ENCODE assay signal across 9 mouse cellular contexts in genomic region chrX:49479968-49480809, GRCm38 (mm10). TPM values are rescaled to one million over a fixed set of nuclear protein-coding genes. Genes with fewer than 3 reads are reported as not detected.
DNase-seq lines count a peak whose midpoint lies in the region; ATAC-seq and TF ChIP-seq lines count a peak whose summit lies in the region.
"Had no signal": no experiment of that assay in that cellular context is flagged by ENCODE, and none has a peak within 500 bp of the region (broad histone marks: within the 10 kb centered on the region; RNA-seq: fewer than 3 reads in every experiment).

No protein-coding gene starts in this region.

- H3K9ac ChIP-seq in lung, embryonic 15.5 days = no peak overlapping the region
- H3K9ac ChIP-seq in forebrain, embryonic 16.5 days (replicated peaks; ENCODE audit: low read depth, low read length) = no peak overlapping the region; the same call in 1 of the 2 replicates
- H3K9ac ChIP-seq in liver, embryonic 14.5 days (replicated peaks) = no peak overlapping the region
- no peak overlapping the region for H3K9ac ChIP-seq in stomach, postnatal 0 days (ENCODE audit: low read length)

- DNase-seq in lung, postnatal 14 days = no peak
- no peak for DNase-seq in liver, embryonic 14.5 days (ENCODE audit: low read depth in 3 of 3, low spot score in 3 of 3)
- DNase-seq in stomach, postnatal 0 days (ENCODE audit: low spot score) = no peak
- no peak for DNase-seq in spleen, postnatal 36 days (ENCODE audit: low spot score in 2 of 2)
- DNase-seq in thymus, postnatal 36 days = no peak
- DNase-seq in lung, postnatal 10 days = no peak

- 27% methylated on average over 24 of the region's 29 CpGs for WGBS in lung, embryonic 15.5 days
- WGBS in forebrain, embryonic 16.5 days = 23% methylated on average over 27 of the region's 29 CpGs
- 22% methylated on average over 24 of the region's 29 CpGs for WGBS in liver, embryonic 14.5 days (ENCODE audit: insufficient replicate concordance)
- 17% methylated on average over 25 of the region's 29 CpGs for WGBS in stomach, postnatal 0 days

- peak overlapping the region; percentile 21 for H3K4me3 ChIP-seq in lung, embryonic 15.5 days
- H3K4me3 ChIP-seq in forebrain, embryonic 16.5 days (replicated peaks; ENCODE audit: low read length) = peak overlapping the region; percentile 41
- peak overlapping the region; percentile 20 to 21; a peak in 2 of 4 replicates for H3K4me3 ChIP-seq in liver, embryonic 14.5 days (ENCODE audit: insufficient read depth in 1 of 2, low read depth in 2 of 2, low read length in 2 of 2)
- H3K4me3 ChIP-seq in stomach, postnatal 0 days (ENCODE audit: low read depth, low read length) = peak overlapping the region; percentile 28; the same call in 1 of the 2 replicates

- no peaks in the 10 kb centered on the region for H3K36me3 ChIP-seq in lung, embryonic 15.5 days
- no peaks in the 10 kb centered on the region for H3K36me3 ChIP-seq in forebrain, embryonic 16.5 days (ENCODE audit: control insufficient read depth, insufficient read depth)
- no peaks in the 10 kb centered on the region for H3K36me3 ChIP-seq in liver, embryonic 14.5 days (replicated peaks; ENCODE audit: control insufficient read depth, insufficient read depth, low read depth)
- H3K36me3 ChIP-seq in stomach, postnatal 0 days (ENCODE audit: control insufficient read depth, insufficient read depth, low read length) = no peaks in the 10 kb centered on the region

- peaks cover 4% of the 10 kb centered on the region; the same call in 1 of the 2 replicates for H3K27me3 ChIP-seq in lung, embryonic 15.5 days
- 0 out of 2 replicates have a peak, but pooled peaks cover 3% of the 10 kb centered on the region for H3K27me3 ChIP-seq in forebrain, embryonic 16.5 days (replicated peaks; ENCODE audit: control insufficient read depth, insufficient read depth, low read length)
- no peaks in the 10 kb centered on the region for H3K27me3 ChIP-seq in liver, embryonic 14.5 days (ENCODE audit: control insufficient read depth, insufficient read depth, low read length)
- no peaks in the 10 kb centered on the region for H3K27me3 ChIP-seq in stomach, postnatal 0 days (ENCODE audit: control insufficient read depth, insufficient read depth, low read length)

- no peak for TF ChIP-seq CTCF in liver, embryonic 14.5 days (IDR thresholded peaks at IDR 0.05; ENCODE audit: low read depth)
- TF ChIP-seq CTCF in stomach, postnatal 0 days (IDR thresholded peaks at IDR 0.05; ENCODE audit: low read depth) = no peak

- no peak overlapping the region for H3K27ac ChIP-seq in lung, embryonic 15.5 days
- no peak overlapping the region for H3K27ac ChIP-seq in forebrain, embryonic 16.5 days (ENCODE audit: low read length)
- H3K27ac ChIP-seq in liver, embryonic 14.5 days = no peak overlapping the region
- no peak overlapping the region for H3K27ac ChIP-seq in stomach, postnatal 0 days (replicated peaks)
- H3K27ac ChIP-seq: macrophage had no signal

- no peak for TF ChIP-seq EP300 in liver, embryonic 14.5 days (IDR thresholded peaks at IDR 0.05; ENCODE audit: low read depth)
- TF ChIP-seq EP300 in stomach, postnatal 0 days (optimal IDR thresholded peaks at IDR 0.05) = no peak

- H3K4me1 ChIP-seq in lung, embryonic 15.5 days = no peaks in the 10 kb centered on the region; the same call in 1 of the 2 replicates
- H3K4me1 ChIP-seq in forebrain, embryonic 16.5 days (replicated peaks; ENCODE audit: control insufficient read depth, insufficient read depth, low read length) = peaks cover 7% of the 10 kb centered on the region
- no peaks in the 10 kb centered on the region for H3K4me1 ChIP-seq in liver, embryonic 14.5 days (replicated peaks; ENCODE audit: control insufficient read depth in 2 of 2, insufficient read depth in 2 of 2, low read length in 1 of 2)
- no peaks in the 10 kb centered on the region for H3K4me1 ChIP-seq in stomach, postnatal 0 days (replicated peaks; ENCODE audit: control insufficient read depth, insufficient read depth)

- no peaks in the 10 kb centered on the region for H3K9me3 ChIP-seq in lung, embryonic 15.5 days
- no peaks in the 10 kb centered on the region for H3K9me3 ChIP-seq in forebrain, embryonic 16.5 days (ENCODE audit: control insufficient read depth, low read length)
- H3K9me3 ChIP-seq in liver, embryonic 14.5 days (ENCODE audit: control insufficient read depth, low read length) = no peaks in the 10 kb centered on the region
- no peaks in the 10 kb centered on the region for H3K9me3 ChIP-seq in stomach, postnatal 0 days (ENCODE audit: control insufficient read depth, low read length)

- 0 out of 2 replicates have a peak, but pooled peaks have one; percentile 14 for ATAC-seq in lung, embryonic 15.5 days (ENCODE audit: borderline replicate concordance, extremely low read depth, low FRiP score, low TSS enrichment)
- peak; percentile 87 for ATAC-seq in forebrain, embryonic 16.5 days
- no peak for ATAC-seq in liver, embryonic 14.5 days (ENCODE audit: insufficient read depth)
- no peak for ATAC-seq in stomach, postnatal 0 days (ENCODE audit: low FRiP score, low TSS enrichment)

- H3K4me2 ChIP-seq in lung, embryonic 15.5 days = peak overlapping the region; percentile 56
- H3K4me2 ChIP-seq in forebrain, embryonic 16.5 days (ENCODE audit: low read length) = peak overlapping the region; percentile 62
- H3K4me2 ChIP-seq in liver, embryonic 14.5 days (ENCODE audit: low read depth) = peak overlapping the region; percentile 15; the same call in 1 of the 2 replicates
- peak overlapping the region; percentile 44 for H3K4me2 ChIP-seq in stomach, postnatal 0 days (replicated peaks; ENCODE audit: low read depth)

RNA-seq across cellular contexts. Expression of gene Arhgap36, which starts 16.4 kb away (rescaled TPM):
- 0.56 and 0.65 TPM in 2 replicates for polyA plus RNA-seq in lung, embryonic 15.5 days (2015; fragmentation: Nextera tagmentation; extraction: Ambion mirVana)
- 1.3 and 1.8 TPM in 2 replicates for polyA plus RNA-seq in forebrain, embryonic 16.5 days (2015; fragmentation: Nextera tagmentation; extraction: Ambion mirVana)
- polyA plus RNA-seq in liver, embryonic 14.5 days (2012; rRNA removed) = 1.3 and 1.7 TPM in 2 replicates
- polyA plus RNA-seq in liver, embryonic 14.5 days (2014; fragmentation: Nextera tagmentation; extraction: Ambion mirVana) = 2.4 and 2.6 TPM in 2 replicates
- polyA plus RNA-seq in stomach, postnatal 0 days (2015; fragmentation: Nextera tagmentation; extraction: Ambion mirVana) = 0.41 and 0.47 TPM in 2 replicates
- polyA plus RNA-seq: macrophage had no signal

Comparison
In these comparisons a context has a peak if more than half of its experiments do, and no peak if none do; other contexts are left out.
1. ATAC-seq: peak in lung, embryonic 15.5 days (single experiment) and forebrain, embryonic 16.5 days (single experiment); none in liver, embryonic 14.5 days (single experiment) and stomach, postnatal 0 days (single experiment).
2. Peak in every context shown above with its lines, with median percentiles within 50 percentile points of each other: H3K4me2 ChIP-seq and H3K4me3 ChIP-seq.